Mouse (Mus musculus) embryonic facial prominence, embryonic 10.5 days (tissue): ENCODE measurements around the gene Usp10. TPM values are rescaled to one million over a fixed set of nuclear protein-coding genes. Genes with fewer than 3 reads are reported as not detected.
A peak's percentile ranks its signal among the peaks of the same experiment; 100 is the strongest.

Source experiments
- DNase-seq: peaks from one replicate; pipeline ENCODE4 v3.0.0-alpha.2; 2017; ENCODE audit warnings: low spot score
- H3K27ac ChIP-seq: fragments of 300-500 bp; sonication (generic); replicated peaks from 2 replicates; pipeline ENCODE4 v1.5.1; 2016; ENCODE audit warnings: mild to moderate bottlenecking
- H3K27me3 ChIP-seq: fragments of 300-500 bp; sonication (generic); replicated peaks from 2 replicates; pipeline ENCODE4 v1.6.1; 2016; ENCODE audit warnings: low read depth, mild to moderate bottlenecking; ENCODE audit not compliant: poor library complexity, severe bottlenecking
- H3K36me3 ChIP-seq: fragments of 300-500 bp; sonication (generic); replicated peaks from 2 replicates; pipeline ENCODE4 v1.6.1; 2016; ENCODE audit warnings: mild to moderate bottlenecking, moderate library complexity
- H3K4me1 ChIP-seq: fragments of 300-500 bp; sonication (generic); 2 replicates; pipeline ENCODE4 v1.6.1; 2016
- H3K4me3 ChIP-seq: fragments of 300-500 bp; sonication (generic); 2 replicates; pipeline ENCODE4 v1.5.1; 2016; ENCODE audit warnings: mild to moderate bottlenecking, moderate library complexity
- H3K9me3 ChIP-seq: fragments of 300-500 bp; sonication (generic); 2 replicates; pipeline ENCODE4 v1.6.1; 2016; ENCODE audit warnings: mild to moderate bottlenecking
- WGBS: fragments of 180-500 bp; shearing (Covaris S2); methylation state at CpG from one replicate; pipeline ENCODE4 v1.1.7; 2016; 5-methylcytosine and 5-hydroxymethylcytosine counted together
- polyA plus RNA-seq: library from polyadenylated mRNA; unstranded; fragments of >200 nt; fragmentation: Nextera tagmentation; extraction: Ambion mirVana; gene quantifications from 2 replicates; pipeline ENCODE4 v1.2.1, GENCODE M21; 2016

The Usp10 gene
- polyA plus RNA-seq, 1 experiment from 2014 or later = 234 TPM

- Histone ChIP-seq H3K4me1 (peaks cover 13% of the 10 kb centered on the region), H3K27me3 (peaks cover 40% of the 10 kb centered on the region), H3K4me3 (0 out of 2 replicates have a peak overlapping the region, but pooled peaks have one; percentile 18), H3K27ac (no peak overlapping the region), H3K36me3 (no peaks in the 10 kb centered on the region), H3K9me3 (no peaks in the 10 kb centered on the region)
- DNase-seq = peak; percentile 31
- 25% methylated on average over 13 of the region's 13 CpGs for WGBS
Measured at GRCm38 (mm10) chr8:119897933-119898332, 12.2 kb upstream of the Usp10 start.

- Histone ChIP-seq H3K27me3 (peaks cover 40% of the 10 kb centered on the region), H3K36me3 (no peaks in the 10 kb centered on the region), H3K9me3 (no peaks in the 10 kb centered on the region), H3K4me3 (no peak overlapping the region), H3K27ac (no peak overlapping the region), H3K4me1 (peaks cover 20% of the 10 kb centered on the region)
- DNase-seq = no peak
- WGBS = 85% methylated on average over 3 of the region's 3 CpGs
Measured at GRCm38 (mm10) chr8:119901349-119901748, 8.8 kb upstream of the Usp10 start.

GRCm38 (mm10) chr8:119901952-119902351, 8.2 kb upstream of the Usp10 start:
- 65% methylated on average over 8 of the region's 8 CpGs for WGBS
- H3K27ac ChIP-seq = no peak overlapping the region
- H3K4me1 ChIP-seq = peaks cover 20% of the 10 kb centered on the region
- H3K27me3 ChIP-seq = peaks cover 38% of the 10 kb centered on the region
- no peak overlapping the region for H3K4me3 ChIP-seq
- H3K9me3 ChIP-seq = no peaks in the 10 kb centered on the region
- no peak for DNase-seq
- H3K36me3 ChIP-seq = no peaks in the 10 kb centered on the region

GRCm38 (mm10) chr8:119904323-119904911, 5.7 kb upstream of the Usp10 start:
- H3K4me3 ChIP-seq = no peak overlapping the region
- WGBS = 52% methylated on average over 12 of the region's 12 CpGs
- H3K27ac ChIP-seq = no peak overlapping the region
- no peak for DNase-seq
- H3K36me3 ChIP-seq = no peaks in the 10 kb centered on the region
- peaks cover 27% of the 10 kb centered on the region for H3K27me3 ChIP-seq
- H3K9me3 ChIP-seq = no peaks in the 10 kb centered on the region
- H3K4me1 ChIP-seq = peaks cover 7% of the 10 kb centered on the region

GRCm38 (mm10) chr8:119910547-119911257, 542 bp downstream of the Usp10 start, which contains the start of gene Gm20388:
TSS of gene Gm20388 (plus strand) at chr8:119910841.
- Histone ChIP-seq H3K36me3 (peaks cover under 1% of the 10 kb centered on the region; the same call in 1 of the 2 replicates), H3K9me3 (no peaks in the 10 kb centered on the region), H3K27me3 (peaks cover 19% of the 10 kb centered on the region; the same call in 1 of the 2 replicates), H3K27ac (peak within 1 kb of the TSS; percentile 98), H3K4me1 (peaks cover 46% of the 10 kb centered on the region), H3K4me3 (peak within 1 kb of the TSS; percentile 78)
- peak; percentile 94 for DNase-seq
- WGBS = under 1% methylated on average over 97 of the region's 97 CpGs

GRCm38 (mm10) chr8:119911258-119911962, 1.2 kb downstream of the Usp10 start:
- H3K4me1 ChIP-seq = peaks cover 53% of the 10 kb centered on the region
- H3K27ac ChIP-seq = peak overlapping the region; percentile 98
- WGBS = under 1% methylated on average over 30 of the region's 30 CpGs
- peaks cover 19% of the 10 kb centered on the region; the same call in 1 of the 2 replicates for H3K27me3 ChIP-seq
- DNase-seq = no peak
- peaks cover 8% of the 10 kb centered on the region for H3K36me3 ChIP-seq
- no peaks in the 10 kb centered on the region for H3K9me3 ChIP-seq
- H3K4me3 ChIP-seq = peak overlapping the region; percentile 78

GRCm38 (mm10) chr8:119912643-119913042, 2.5 kb downstream of the Usp10 start:
- Histone ChIP-seq H3K27ac (no peak overlapping the region), H3K27me3 (peaks cover 17% of the 10 kb centered on the region; the same call in 1 of the 2 replicates), H3K9me3 (no peaks in the 10 kb centered on the region), H3K4me3 (peak overlapping the region; percentile 78), H3K4me1 (peaks cover 61% of the 10 kb centered on the region), H3K36me3 (peaks cover 14% of the 10 kb centered on the region)
- 52% methylated on average over 6 of the region's 6 CpGs for WGBS
- no peak for DNase-seq

GRCm38 (mm10) chr8:119913181-119913580, 3.0 kb downstream of the Usp10 start:
- DNase-seq = no peak
- Histone ChIP-seq H3K9me3 (no peaks in the 10 kb centered on the region), H3K27ac (no peak overlapping the region), H3K36me3 (peaks cover 19% of the 10 kb centered on the region), H3K4me3 (peak overlapping the region; percentile 78), H3K27me3 (peaks cover 12% of the 10 kb centered on the region; the same call in 1 of the 2 replicates), H3K4me1 (peaks cover 61% of the 10 kb centered on the region)
- 74% methylated on average over 3 of the region's 3 CpGs for WGBS

- Histone ChIP-seq H3K36me3 (peaks cover 29% of the 10 kb centered on the region), H3K4me3 (no peak overlapping the region), H3K27ac (no peak overlapping the region), H3K4me1 (peaks cover 61% of the 10 kb centered on the region), H3K9me3 (no peaks in the 10 kb centered on the region), H3K27me3 (peaks cover 5% of the 10 kb centered on the region; the same call in 1 of the 2 replicates)
- DNase-seq = no peak
- WGBS = 64% methylated on average over 2 of the region's 2 CpGs
Measured at GRCm38 (mm10) chr8:119914161-119914560, 4.0 kb downstream of the Usp10 start.

GRCm38 (mm10) chr8:119915298-119915697, 5.1 kb downstream of the Usp10 start:
- no peak for DNase-seq
- peaks cover 38% of the 10 kb centered on the region for H3K36me3 ChIP-seq
- no peak overlapping the region for H3K27ac ChIP-seq
- no peaks in the 10 kb centered on the region for H3K9me3 ChIP-seq
- peaks cover 56% of the 10 kb centered on the region for H3K4me1 ChIP-seq
- WGBS = 90% methylated on average over 4 of the region's 4 CpGs
- no peak overlapping the region for H3K4me3 ChIP-seq
- no peaks in the 10 kb centered on the region for H3K27me3 ChIP-seq

- no peaks in the 10 kb centered on the region for H3K27me3 ChIP-seq
- no peaks in the 10 kb centered on the region for H3K9me3 ChIP-seq
- peaks cover 55% of the 10 kb centered on the region for H3K4me1 ChIP-seq
- H3K4me3 ChIP-seq = no peak overlapping the region
- peaks cover 46% of the 10 kb centered on the region for H3K36me3 ChIP-seq
- WGBS = 81% methylated on average over 16 of the region's 16 CpGs
- H3K27ac ChIP-seq = no peak overlapping the region
- no peak for DNase-seq
Measured at GRCm38 (mm10) chr8:119916237-119916892, 6.2 kb downstream of the Usp10 start.

GRCm38 (mm10) chr8:119917415-119917814, 7.3 kb downstream of the Usp10 start:
- H3K4me1 ChIP-seq = peaks cover 54% of the 10 kb centered on the region
- WGBS = 88% methylated on average over 3 of the region's 3 CpGs

More at GRCm38 (mm10) chr8:119917415-119917814, 7.3 kb downstream of the Usp10 start:
- Histone ChIP-seq H3K27me3 (no peaks in the 10 kb centered on the region), H3K36me3 (peaks cover 46% of the 10 kb centered on the region), H3K4me3 (no peak overlapping the region), H3K27ac (no peak overlapping the region), H3K9me3 (no peaks in the 10 kb centered on the region)
- no peak for DNase-seq
